10 mouse cellular contexts compared by ENCODE assay signal in genomic region chr9:69071203-69071867, GRCm38 (mm10).
DNase-seq lines count a peak whose midpoint lies in the region; ATAC-seq and TF ChIP-seq lines count a peak whose summit lies in the region.
"Had no signal": no experiment of that assay in that cellular context is flagged by ENCODE, and none has a peak within 500 bp of the region (broad histone marks: within the 10 kb centered on the region; RNA-seq: fewer than 3 reads in every experiment).

No protein-coding gene starts in this region.

- peaks cover 9% of the 10 kb centered on the region for H3K4me1 ChIP-seq in limb, embryonic 14.5 days (ENCODE audit: control insufficient read depth, insufficient read depth, low read length)
- H3K4me1 ChIP-seq: heart, embryonic 13.5 days had no signal

- no peaks in the 10 kb centered on the region for H3K36me3 ChIP-seq in limb, embryonic 14.5 days (ENCODE audit: control insufficient read depth, insufficient read depth, low read length)
- H3K36me3 ChIP-seq: heart, embryonic 13.5 days; midbrain, embryonic 12.5 days had no signal

- H3K27ac ChIP-seq in gastrocnemius, adult 2 months: peak overlapping the region; percentile 66
- no peak overlapping the region for H3K27ac ChIP-seq in limb, embryonic 14.5 days (replicated peaks; ENCODE audit: low read depth, low read length)
- H3K27ac ChIP-seq: heart, embryonic 13.5 days; midbrain, embryonic 12.5 days had no signal

- no peak overlapping the region for H3K9ac ChIP-seq in limb, embryonic 14.5 days (ENCODE audit: low read depth, low read length, severe bottlenecking)
- H3K9ac ChIP-seq: heart, embryonic 13.5 days; midbrain, embryonic 12.5 days had no signal

- no peak for TF ChIP-seq POLR2A in limb, embryonic 14.5 days (IDR thresholded peaks at IDR 0.05; ENCODE audit: borderline replicate concordance, extremely low read depth, insufficient read depth, insufficient read length)

- peak overlapping the region; percentile 52 for H3K4me3 ChIP-seq in gastrocnemius, adult 2 months
- H3K4me3 ChIP-seq in limb, embryonic 14.5 days (replicated peaks; ENCODE audit: low read length): no peak overlapping the region
- H3K4me3 ChIP-seq: heart, embryonic 13.5 days; midbrain, embryonic 12.5 days had no signal

- no peak overlapping the region; the same call in 1 of the 2 replicates for H3K4me2 ChIP-seq in limb, embryonic 14.5 days (replicated peaks; ENCODE audit: low read depth, low read length, severe bottlenecking)
- H3K4me2 ChIP-seq: heart, embryonic 13.5 days; midbrain, embryonic 12.5 days had no signal

- no peaks in the 10 kb centered on the region for H3K9me3 ChIP-seq in limb, embryonic 14.5 days (ENCODE audit: control insufficient read depth, low read length)
- H3K9me3 ChIP-seq: heart, embryonic 13.5 days; midbrain, embryonic 12.5 days had no signal

- TF ChIP-seq CTCF in gastrocnemius, adult 2 months (IDR thresholded peaks at IDR 0.05): no peak

- no peak for DNase-seq in gastrocnemius, adult 2 months
- DNase-seq in gastrocnemius, adult 8-10 months (ENCODE audit: low spot score in 2 of 2): no peak
- DNase-seq in right cerebral cortex, adult 18-20 months: peak; percentile 28
- no peak for DNase-seq in right cerebral cortex, postnatal 14 days
- DNase-seq in limb, embryonic 14.5 days (ENCODE audit: low spot score): peak; percentile 87
- no peak for DNase-seq in layer of hippocampus, adult 9-10 months (ENCODE audit: low spot score)
- no peak for DNase-seq in testis, postnatal 10 days (ENCODE audit: low spot score)

- intact Hi-C loops in gastrocnemius, adult 2 months (cut with DNase I): no loop called here

- 13% methylated on average over 15 of the region's 15 CpGs for WGBS in limb, embryonic 14.5 days

- H3K27me3 ChIP-seq in limb, embryonic 14.5 days (ENCODE audit: control insufficient read depth, insufficient read depth, low read length): no peaks in the 10 kb centered on the region
- H3K27me3 ChIP-seq: midbrain, embryonic 12.5 days had no signal

- peak; percentile 78 for ATAC-seq in limb, embryonic 14.5 days (ENCODE audit: low FRiP score, low read depth)
- ATAC-seq in erythroid progenitor cell, adult 5-6 weeks (replicated peaks; ENCODE audit: low FRiP score, poor library complexity, severe bottlenecking): no peak

Comparison
In these comparisons a context has a peak if more than half of its experiments do, and no peak if none do; other contexts are left out.
1. DNase-seq: peak in right cerebral cortex, adult 18-20 months (single experiment) and limb, embryonic 14.5 days (single experiment); none in gastrocnemius, adult 2 months (single experiment), gastrocnemius, adult 8-10 months (0 of 2), right cerebral cortex, postnatal 14 days (single experiment), layer of hippocampus, adult 9-10 months (single experiment) and testis, postnatal 10 days (single experiment).